Mouse (Mus musculus): ENCODE data around the gene Gskip. TPM values are rescaled to one million over a fixed set of nuclear protein-coding genes. Genes with fewer than 3 reads are reported as not detected.

Gene Gskip
- 10 to 100 TPM; 10.7 to 16.6 TPM for total RNA-seq (2023)

GRCm38 (mm10) chr12:105683933-105684901 is at the start of gene Gskip:
TSS of gene Gskip (plus strand) at chr12:105684829.

GRCm38 (mm10) chr12:105685001-105685691 is 517 bp downstream of the Gskip start, which contains the start of gene Atg2b:
TSS of gene Atg2b (minus strand) at chr12:105685211.

GRCm38 (mm10) chr12:105705799-105706487 is 21.3 kb downstream of the Gskip start, which contains the start of gene Ak7:
TSS of gene Ak7 (plus strand) at chr12:105705976.

Other genes starting within 250 kb of the Gskip start
- gene D430019H16Rik, start 231.0 kb upstream of the Gskip start, total RNA-seq (2023) = not detected
- not detected for gene Bdkrb2, start 121.6 kb upstream of the Gskip start, total RNA-seq (2023)
- gene Bdkrb1, start 81.7 kb upstream of the Gskip start, total RNA-seq (2023) = not detected
- gene Atg2b, start 382 bp downstream of the Gskip start, total RNA-seq (2023) = 10 to 100 TPM; 17.0 to 17.5 TPM
- gene Ak7, start 21.1 kb downstream of the Gskip start, total RNA-seq (2023) = under 1 TPM in 1 of 2 experiments, not detected in 1; 0.24 TPM
- 100 to 1,000 TPM; 127 to 154 TPM for gene Papola, start 99.9 kb downstream of the Gskip start, total RNA-seq (2023)

Measured in neutrophil, adult 59 days (primary cell).